Mouse (Mus musculus) midbrain, embryonic 10.5 days (tissue): ENCODE measurements at regions not wholly inside any gene's neighbourhood (a gene's known extent, or its start where the extent isn't known, plus 50 kb on each side); places are given as distances from the start of the nearest gene placed in this dataset.

Experiments
- DNase-seq: peaks from one replicate; pipeline ENCODE4 v3.0.0-alpha.2; 2017; ENCODE audit warnings: low spot score
- H3K27ac ChIP-seq: fragments of 300-500 bp; sonication (generic); replicated peaks from 2 replicates; pipeline ENCODE4 v1.5.1; 2016; ENCODE audit warnings: mild to moderate bottlenecking
- H3K27me3 ChIP-seq: fragments of 300-500 bp; sonication (generic); 2 replicates; pipeline ENCODE4 v1.6.1; 2016; ENCODE audit warnings: low read depth, mild to moderate bottlenecking; ENCODE audit not compliant: poor library complexity, severe bottlenecking
- H3K36me3 ChIP-seq: fragments of 300-500 bp; sonication (generic); 2 replicates; pipeline ENCODE4 v1.6.1; 2016; ENCODE audit warnings: mild to moderate bottlenecking, moderate library complexity
- H3K4me1 ChIP-seq: fragments of 300-500 bp; sonication (generic); 2 replicates; pipeline ENCODE4 v1.6.1; 2016
- H3K4me3 ChIP-seq: fragments of 300-500 bp; sonication (generic); 2 replicates; pipeline ENCODE4 v1.5.1; 2016; ENCODE audit warnings: mild to moderate bottlenecking, moderate library complexity
- H3K9me3 ChIP-seq: fragments of 300-500 bp; sonication (generic); replicated peaks from 2 replicates; pipeline ENCODE4 v1.6.1; 2016; ENCODE audit warnings: mild to moderate bottlenecking
- WGBS: fragments of 180-500 bp; shearing (Covaris S2); methylation state at CpG from one replicate; pipeline ENCODE4 v1.1.7; 2016; 5-methylcytosine and 5-hydroxymethylcytosine counted together

DNA sequence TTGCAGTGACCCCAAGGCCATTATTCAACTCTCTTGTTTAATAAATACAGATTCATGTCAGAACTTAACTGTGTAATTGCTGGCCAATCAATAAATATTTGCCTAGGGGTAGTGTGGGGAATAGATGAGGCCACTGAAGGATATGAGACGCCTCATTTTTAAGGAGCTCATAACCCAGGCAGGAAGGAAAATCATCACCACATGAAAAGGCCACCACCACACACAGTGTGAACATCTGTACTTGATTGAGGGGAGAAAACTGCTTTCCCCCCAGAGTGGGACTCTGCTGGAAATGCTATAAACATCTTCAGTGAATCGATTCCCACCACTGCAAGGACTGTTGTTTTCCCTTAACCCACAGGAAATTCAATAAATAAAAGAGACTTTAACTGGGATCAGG is 68.7 kb upstream of the Sstr4 start:
- H3K27ac ChIP-seq = no peak overlapping the region
- 0 out of 2 replicates have a peak, but pooled peaks cover 3% of the 10 kb centered on the region for H3K4me1 ChIP-seq
- no peak for DNase-seq
- no peak overlapping the region for H3K4me3 ChIP-seq
- no peaks in the 10 kb centered on the region for H3K9me3 ChIP-seq
- no peaks in the 10 kb centered on the region for H3K27me3 ChIP-seq
- WGBS = 71% methylated on average over 2 of the region's 2 CpGs
- no peaks in the 10 kb centered on the region for H3K36me3 ChIP-seq

DNA sequence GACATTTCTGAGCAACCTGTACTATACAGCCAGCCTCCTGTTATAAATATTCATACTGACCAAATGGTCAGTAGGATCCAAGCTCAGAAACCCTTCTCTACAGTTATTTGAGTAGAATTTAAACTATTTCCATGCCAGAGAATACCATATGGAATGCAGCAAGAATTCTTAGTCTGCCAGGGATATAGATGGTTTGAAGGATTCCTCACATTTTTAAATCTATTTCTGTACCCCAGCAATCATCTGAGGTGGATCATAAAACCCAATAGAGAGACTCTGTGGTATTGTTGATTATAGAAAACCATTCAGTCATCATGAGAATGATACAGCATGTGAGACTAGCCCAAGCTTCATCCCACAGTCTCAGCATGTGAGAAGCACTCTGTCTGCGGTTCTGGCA is 67.6 kb upstream of the Sstr4 start:
- WGBS = 85% methylated on average over 1 of the region's 1 CpGs
- Histone ChIP-seq H3K27me3 (no peaks in the 10 kb centered on the region), H3K4me1 (0 out of 2 replicates have a peak, but pooled peaks cover 3% of the 10 kb centered on the region), H3K9me3 (no peaks in the 10 kb centered on the region), H3K4me3 (no peak overlapping the region), H3K27ac (no peak overlapping the region), H3K36me3 (no peaks in the 10 kb centered on the region)
- no peak for DNase-seq

DNA sequence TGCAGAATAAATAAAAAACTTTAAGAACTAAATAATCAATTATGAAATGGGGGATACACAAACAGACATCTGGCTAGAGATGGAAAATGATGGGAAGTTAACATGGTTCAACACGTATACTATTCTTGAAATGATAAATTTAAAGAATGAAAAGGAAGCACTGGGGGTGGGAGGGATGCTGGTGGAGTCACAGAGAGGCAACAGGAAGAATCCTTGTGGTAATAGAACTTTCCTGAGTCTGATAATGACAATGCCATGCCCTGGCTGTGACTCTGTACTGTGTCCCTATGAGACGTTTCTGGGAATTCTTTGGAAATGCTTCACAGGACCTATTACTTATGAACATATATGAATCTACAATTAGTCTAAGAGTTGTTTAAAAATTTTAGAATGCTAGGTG is 64.8 kb upstream of the Sstr4 start:
- Histone ChIP-seq H3K4me1 (0 out of 2 replicates have a peak, but pooled peaks cover 3% of the 10 kb centered on the region), H3K27me3 (no peaks in the 10 kb centered on the region), H3K27ac (no peak overlapping the region), H3K36me3 (no peaks in the 10 kb centered on the region), H3K9me3 (no peaks in the 10 kb centered on the region), H3K4me3 (no peak overlapping the region)
- WGBS = 82% methylated on average over 2 of the region's 2 CpGs
- no peak for DNase-seq

DNA sequence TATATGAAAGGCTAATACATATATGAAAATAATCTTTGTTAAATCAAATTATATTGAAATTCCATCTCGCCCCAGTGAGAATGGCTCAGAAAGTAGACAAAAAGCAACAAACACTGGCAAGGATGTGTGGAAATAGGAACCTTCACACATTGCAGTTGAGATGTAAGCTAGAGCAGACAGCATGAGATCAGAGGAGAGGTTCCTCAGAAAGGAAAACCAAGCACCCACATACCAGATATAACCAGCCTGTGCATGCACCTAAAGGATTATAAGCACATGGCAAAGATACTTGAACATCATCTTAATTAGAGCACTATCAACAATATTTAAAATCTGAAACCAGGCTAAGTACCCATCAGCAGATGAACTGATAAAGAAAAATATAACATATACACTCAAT is 60.6 kb upstream of the Sstr4 start:
- 92% methylated on average over 1 of the region's 1 CpGs for WGBS
- no peaks in the 10 kb centered on the region for H3K36me3 ChIP-seq
- H3K27ac ChIP-seq = no peak overlapping the region
- H3K4me3 ChIP-seq = no peak overlapping the region
- no peaks in the 10 kb centered on the region for H3K9me3 ChIP-seq
- no peak for DNase-seq
- H3K4me1 ChIP-seq = peaks cover 9% of the 10 kb centered on the region
- no peaks in the 10 kb centered on the region for H3K27me3 ChIP-seq

DNA sequence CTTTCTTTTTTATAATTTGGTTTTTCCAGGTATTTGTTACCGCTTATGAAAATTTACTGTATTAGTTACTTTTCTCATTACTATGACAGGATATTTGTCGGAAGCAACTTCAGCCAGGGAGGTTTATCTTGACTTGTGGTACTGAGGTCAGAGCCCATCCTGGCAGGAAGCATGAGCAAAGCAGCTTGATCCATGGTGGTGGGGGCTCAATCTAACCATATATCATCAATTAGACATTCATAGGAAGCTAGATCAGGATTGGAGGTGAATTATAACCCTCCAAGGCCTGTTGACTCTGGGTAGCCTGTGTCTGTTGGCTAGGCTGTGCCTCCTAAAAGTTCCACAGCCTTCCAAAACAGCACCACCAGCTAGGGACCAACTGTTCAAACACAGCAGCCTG is 58.5 kb upstream of the Sstr4 start:
- WGBS = 93% methylated on average over 2 of the region's 2 CpGs

DNA sequence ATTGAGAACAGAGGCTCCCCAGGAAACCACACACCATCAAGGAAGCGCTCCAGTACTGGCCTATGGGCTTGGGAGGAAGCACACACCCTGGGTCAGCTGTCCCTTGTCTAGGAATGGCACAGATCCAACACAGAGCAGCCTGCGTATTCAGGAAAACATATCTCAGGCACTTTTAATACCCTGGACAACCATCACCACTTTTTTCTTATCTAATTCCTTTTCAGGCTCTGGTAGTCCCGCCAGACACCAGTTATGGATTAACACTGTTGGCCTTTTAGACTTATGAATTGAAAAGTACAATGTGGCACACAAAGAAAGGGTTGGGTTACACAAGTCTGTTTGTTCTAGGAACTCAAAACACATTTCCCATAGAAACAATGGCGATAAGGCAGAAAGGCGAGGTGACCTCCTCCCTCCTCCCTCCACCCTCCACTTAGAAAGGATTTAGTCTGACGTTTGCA is 56.8 kb upstream of the Sstr4 start:
- Histone ChIP-seq H3K9me3 (no peaks in the 10 kb centered on the region), H3K4me1 (peaks cover 9% of the 10 kb centered on the region), H3K27ac (no peak overlapping the region), H3K4me3 (no peak overlapping the region), H3K27me3 (no peaks in the 10 kb centered on the region), H3K36me3 (no peaks in the 10 kb centered on the region)
- no peak for DNase-seq
- WGBS = 50% methylated on average over 6 of the region's 6 CpGs

More for the DNA sequence above, 58.5 kb upstream of the Sstr4 start:
- Histone ChIP-seq H3K27ac (no peak overlapping the region), H3K4me1 (peaks cover 9% of the 10 kb centered on the region), H3K36me3 (no peaks in the 10 kb centered on the region), H3K9me3 (no peaks in the 10 kb centered on the region), H3K27me3 (no peaks in the 10 kb centered on the region), H3K4me3 (no peak overlapping the region)
- DNase-seq = no peak

DNA sequence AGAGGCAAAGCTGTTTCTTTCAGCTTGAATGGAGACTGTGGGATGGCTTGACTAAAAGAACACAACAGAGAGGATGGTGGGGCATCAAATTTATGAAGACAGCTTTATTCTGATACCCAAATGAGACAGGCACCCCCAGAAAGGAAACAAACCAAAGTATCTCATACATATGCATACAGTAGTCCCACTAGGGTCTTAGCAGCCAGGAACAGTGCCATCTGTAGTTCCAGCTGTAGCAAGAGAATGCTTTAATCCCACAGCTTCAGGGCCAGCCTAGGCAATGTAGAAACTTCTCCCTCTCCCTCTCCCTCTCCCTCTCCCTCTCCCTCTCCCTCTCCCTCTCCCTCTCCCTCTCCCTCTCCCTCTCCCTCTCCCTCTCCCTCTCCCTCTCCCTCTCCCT is 56.2 kb upstream of the Sstr4 start:
- DNase-seq = no peak
- Histone ChIP-seq H3K9me3 (no peaks in the 10 kb centered on the region), H3K4me1 (peaks cover 9% of the 10 kb centered on the region), H3K4me3 (no peak overlapping the region), H3K27me3 (no peaks in the 10 kb centered on the region), H3K27ac (no peak overlapping the region), H3K36me3 (no peaks in the 10 kb centered on the region)

DNA sequence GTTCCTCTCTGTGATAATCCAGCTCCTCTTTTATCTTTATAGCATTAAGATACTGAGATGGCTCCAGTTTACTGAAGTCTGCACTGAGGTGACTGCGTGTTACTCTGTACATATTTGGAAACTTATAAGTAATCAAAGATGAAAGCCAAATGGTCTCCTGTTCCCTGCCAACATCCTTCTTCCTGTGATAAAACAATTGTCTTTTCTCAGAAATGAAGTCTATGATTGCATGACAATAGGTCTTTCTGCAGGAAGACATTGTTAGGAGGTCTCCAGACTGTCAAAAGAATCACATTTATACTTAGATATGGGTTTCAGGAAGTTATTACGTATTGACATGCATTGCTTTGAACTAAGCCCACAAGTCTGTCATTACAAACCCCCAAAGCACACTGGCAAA is 51.0 kb upstream of the Sstr4 start:
- no peak for DNase-seq
- Histone ChIP-seq H3K27ac (no peak overlapping the region), H3K4me3 (no peak overlapping the region), H3K4me1 (no peaks in the 10 kb centered on the region), H3K36me3 (no peaks in the 10 kb centered on the region), H3K27me3 (no peaks in the 10 kb centered on the region), H3K9me3 (no peaks in the 10 kb centered on the region)
- WGBS = 91% methylated on average over 2 of the region's 2 CpGs
